Mouse (Mus musculus): ENCODE data around the gene Prelp.

- TF ChIP-seq CTCF (conservative IDR thresholded peaks at IDR 0.05; ENCODE audit: insufficient read depth, insufficient read length, low read depth, low read length) (no peak), POLR2A (IDR thresholded peaks at IDR 0.05; ENCODE audit: low read depth, low read length) (no peak)
These were observed 3.1 kb downstream of the Prelp start for GRCm38 (mm10) chr1:133918088-133918470.

All from kidney, adult 2 months (tissue).